Mouse (Mus musculus): ENCODE results near the gene Prkar1b. TPM values are rescaled to one million over a fixed set of nuclear protein-coding genes. Genes with fewer than 3 reads are reported as not detected.

The Prkar1b gene
- polyA plus RNA-seq (2015; fragmentation: Illumina TruSeq; extraction: RNeasy Lipid Tissue Mini Kit (QIAGEN cat#74804); ENCODE audit: low read depth, low replicate concordance) = 701 TPM

GRCm38 (mm10) chr5:139149681-139150602, at the start of gene Prkar1b, which contains the start of gene Dnaaf5:
TSS of gene Prkar1b (minus strand) at chr5:139150001.
TSS of gene Dnaaf5 (plus strand) at chr5:139150223.

GRCm38 (mm10) chr5:138997171-138997788, 152.5 kb downstream of the Prkar1b start, which contains the start of gene Pdgfa:
TSS of gene Pdgfa (minus strand) at chr5:138997370.

Other genes starting within 250 kb of the Prkar1b start
- 42.5 TPM for gene Pdgfa, start 152.6 kb downstream of the Prkar1b start, polyA plus RNA-seq (2015; fragmentation: Illumina TruSeq; extraction: RNeasy Lipid Tissue Mini Kit (QIAGEN cat#74804); ENCODE audit: low read depth, low replicate concordance)
- gene Dnaaf5, start 222 bp upstream of the Prkar1b start, polyA plus RNA-seq (2015; fragmentation: Illumina TruSeq; extraction: RNeasy Lipid Tissue Mini Kit (QIAGEN cat#74804); ENCODE audit: low read depth, low replicate concordance) = 4.3 TPM
- gene Sun1, start 50.6 kb upstream of the Prkar1b start, polyA plus RNA-seq (2015; fragmentation: Illumina TruSeq; extraction: RNeasy Lipid Tissue Mini Kit (QIAGEN cat#74804); ENCODE audit: low read depth, low replicate concordance) = 73.2 TPM
- 77.5 TPM for gene Get4, start 102.3 kb upstream of the Prkar1b start, polyA plus RNA-seq (2015; fragmentation: Illumina TruSeq; extraction: RNeasy Lipid Tissue Mini Kit (QIAGEN cat#74804); ENCODE audit: low read depth, low replicate concordance)
- 200 TPM for gene Adap1, start 175.6 kb upstream of the Prkar1b start, polyA plus RNA-seq (2015; fragmentation: Illumina TruSeq; extraction: RNeasy Lipid Tissue Mini Kit (QIAGEN cat#74804); ENCODE audit: low read depth, low replicate concordance)
- 72.4 TPM for gene Cox19, start 201.4 kb upstream of the Prkar1b start, polyA plus RNA-seq (2015; fragmentation: Illumina TruSeq; extraction: RNeasy Lipid Tissue Mini Kit (QIAGEN cat#74804); ENCODE audit: low read depth, low replicate concordance)
- gene Cyp2w1, start 202.6 kb upstream of the Prkar1b start, polyA plus RNA-seq (2015; fragmentation: Illumina TruSeq; extraction: RNeasy Lipid Tissue Mini Kit (QIAGEN cat#74804); ENCODE audit: low read depth, low replicate concordance) = not detected
- gene Gpr146, start 227.7 kb upstream of the Prkar1b start, polyA plus RNA-seq (2015; fragmentation: Illumina TruSeq; extraction: RNeasy Lipid Tissue Mini Kit (QIAGEN cat#74804); ENCODE audit: low read depth, low replicate concordance) = 12.4 TPM

Data from brain, adult 10 weeks (tissue).